Mouse (Mus musculus): ENCODE data around the gene Gsg1l2. TPM values are rescaled to one million over a fixed set of nuclear protein-coding genes. Genes with fewer than 3 reads are reported as not detected.

The Gsg1l2 gene
- total and polyA plus RNA-seq, 3 experiments = not detected

DNA sequence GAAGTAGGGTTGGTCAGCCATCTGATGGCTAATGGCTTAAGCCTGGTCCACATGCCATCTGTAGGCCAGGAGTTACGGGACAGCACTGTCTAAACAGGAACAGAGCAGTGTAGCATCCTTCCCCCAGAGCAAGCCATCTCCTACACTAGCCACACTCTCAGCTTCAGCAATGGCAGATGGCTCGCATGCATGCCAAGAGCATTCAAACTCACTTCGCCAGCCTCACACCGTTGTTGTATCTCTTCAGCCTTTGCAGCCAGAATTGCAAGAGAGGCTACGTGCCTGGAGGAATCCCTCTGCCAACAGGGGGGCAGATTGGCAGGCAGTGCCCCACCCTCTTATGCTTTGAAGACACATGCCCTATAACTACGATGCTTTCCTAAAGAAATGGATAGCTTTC is 47.2 kb downstream of the Gsg1l2 start:
- peaks cover 21% of the 10 kb centered on the region for H3K27me3 ChIP-seq (replicated peaks)
- TF ChIP-seq RAD21 (IDR thresholded peaks at IDR 0.05; ENCODE audit: low read depth, low read length) (no peak), PAX5 (IDR thresholded peaks at IDR 0.05; ENCODE audit: low read length) (no peak), ZMIZ1 (IDR thresholded peaks at IDR 0.05; ENCODE audit: low read depth, low read length) (no peak), USF1 (IDR thresholded peaks at IDR 0.05; ENCODE audit: low read depth, low read length) (no peak), ELF1 (IDR thresholded peaks at IDR 0.05; ENCODE audit: low read depth, low read length) (no peak), MXI1 (IDR thresholded peaks at IDR 0.05; ENCODE audit: low read depth, low read length) (no peak), JUND (conservative IDR thresholded peaks at IDR 0.05; ENCODE audit: low read depth, low read length) (no peak), POLR2A (IDR thresholded peaks at IDR 0.05; ENCODE audit: low read depth, low read length) (no peak), ZNF384 (IDR thresholded peaks at IDR 0.05; ENCODE audit: low read depth, low read length) (no peak), MAFK (IDR thresholded peaks at IDR 0.05; ENCODE audit: insufficient replicate concordance, low read length) (no peak), CHD2 (IDR thresholded peaks at IDR 0.05; ENCODE audit: low read length) (no peak), ZKSCAN1 (IDR thresholded peaks at IDR 0.05; ENCODE audit: borderline replicate concordance, low read depth, low read length) (no peak), ETS1 (conservative IDR thresholded peaks at IDR 0.05; ENCODE audit: low read depth, low read length) (no peak), NRF1 (IDR thresholded peaks at IDR 0.05; ENCODE audit: low read depth, low read length) (no peak), KAT2A (IDR thresholded peaks at IDR 0.05; ENCODE audit: insufficient replicate concordance, low read length) (no peak), MYC (IDR thresholded peaks at IDR 0.05; ENCODE audit: low read depth, low read length) (no peak), IRF4 (IDR thresholded peaks at IDR 0.05; ENCODE audit: low read depth, low read length) (no peak)
- H3K4me3 ChIP-seq (replicated peaks in 1 of 3; ENCODE audit: low read depth in 2 of 3, low read length in 2 of 3, poor library complexity in 1 of 3) = no peak overlapping the region
- no peaks in the 10 kb centered on the region for H3K79me2 ChIP-seq (replicated peaks; ENCODE audit: control insufficient read depth, extremely low read depth, insufficient read depth, poor library complexity, severe bottlenecking)
- no peaks in the 10 kb centered on the region for H3K36me3 ChIP-seq (replicated peaks in 1 of 2; ENCODE audit: control insufficient read depth in 1 of 2, insufficient read depth in 1 of 2, low read length in 1 of 2)
- no peaks in the 10 kb centered on the region for H3K9me3 ChIP-seq (replicated peaks; ENCODE audit: low read length)
- no peak for DNase-seq (ENCODE audit: extremely low read depth)
- in situ Hi-C loops (cut with MboI; ENCODE audit: low pct_ligation_motif_present, low pct_unique_long_range_greater_than_20kb, low sequenced_read_pairs) (no loop called here), dilution Hi-C loops (cut with MboI; ENCODE audit: extremely low pct_ligation_motif_present, extremely low pct_unique_long_range_greater_than_20kb, low sequenced_read_pairs) (no loop called here)
- H3K27ac ChIP-seq (ENCODE audit: insufficient read depth, low read depth) = no peak overlapping the region
- H3K4me2 ChIP-seq (ENCODE audit: insufficient read depth, low read depth, poor library complexity, severe bottlenecking) = no peak overlapping the region
- H3K4me1 ChIP-seq (ENCODE audit: control insufficient read depth in 1 of 2, insufficient read depth in 2 of 2) = peaks cover 3 to 5% of the 10 kb centered on the region in 2 experiments; a peak in 2 of 4 replicates
- H3K9ac ChIP-seq (ENCODE audit: insufficient read depth, low read depth) = no peak overlapping the region

DNA sequence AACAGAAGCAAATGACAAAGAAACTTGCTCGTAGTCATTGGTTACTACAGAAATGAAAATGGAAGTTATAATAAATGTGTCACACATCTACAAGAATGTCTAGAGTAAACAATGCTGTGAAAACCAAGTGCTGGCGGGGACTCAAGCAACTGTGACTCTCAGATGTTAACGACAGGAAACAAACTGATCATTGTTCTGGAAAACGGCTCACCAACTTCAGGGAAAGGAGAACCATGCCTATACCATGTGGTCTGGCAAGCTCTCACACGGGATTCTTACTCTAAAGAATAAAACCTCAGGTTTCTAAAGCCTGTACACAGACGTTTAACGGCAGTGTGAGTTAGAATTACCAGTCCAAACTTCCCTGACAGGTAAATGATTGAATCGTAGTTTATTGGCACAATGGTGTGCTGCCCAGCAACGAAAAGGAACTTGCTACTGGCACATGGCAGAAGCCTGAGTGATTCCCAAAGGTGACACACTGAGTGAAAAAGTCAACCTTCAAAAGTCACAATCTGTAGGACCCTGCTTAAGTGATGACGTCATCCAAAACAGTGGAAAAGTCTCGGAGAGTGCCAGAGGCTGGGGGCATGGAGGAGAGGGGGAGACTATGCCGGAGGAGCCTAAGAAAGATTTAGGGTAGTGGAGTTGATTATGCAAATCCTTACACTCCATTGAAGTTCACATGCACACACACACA is 54.1 kb downstream of the Gsg1l2 start:
- no peak overlapping the region for H3K4me2 ChIP-seq (ENCODE audit: insufficient read depth, low read depth, poor library complexity, severe bottlenecking)
- H3K9ac ChIP-seq (ENCODE audit: insufficient read depth, low read depth) = no peak overlapping the region
- no peaks in the 10 kb centered on the region for H3K36me3 ChIP-seq (replicated peaks in 1 of 2; ENCODE audit: control insufficient read depth in 1 of 2, insufficient read depth in 1 of 2, low read length in 1 of 2)
- no peak overlapping the region for H3K27ac ChIP-seq (ENCODE audit: insufficient read depth, low read depth)
- no peak for DNase-seq (ENCODE audit: extremely low read depth)
- peaks cover 0 to 4% of the 10 kb centered on the region in 2 experiments; a peak in 1 of 4 replicates for H3K4me1 ChIP-seq (ENCODE audit: control insufficient read depth in 1 of 2, insufficient read depth in 2 of 2)
- H3K9me3 ChIP-seq (replicated peaks; ENCODE audit: low read length) = no peaks in the 10 kb centered on the region
- in situ Hi-C loops (cut with MboI; ENCODE audit: low pct_ligation_motif_present, low pct_unique_long_range_greater_than_20kb, low sequenced_read_pairs) = no loop called here
- no peaks in the 10 kb centered on the region for H3K79me2 ChIP-seq (replicated peaks; ENCODE audit: control insufficient read depth, extremely low read depth, insufficient read depth, poor library complexity, severe bottlenecking)
- no peak overlapping the region for H3K4me3 ChIP-seq (replicated peaks in 1 of 3; ENCODE audit: low read depth in 2 of 3, low read length in 2 of 3, poor library complexity in 1 of 3)
- H3K27me3 ChIP-seq (replicated peaks) = peaks cover 6% of the 10 kb centered on the region
- TF ChIP-seq RCOR1 (conservative IDR thresholded peaks at IDR 0.05; ENCODE audit: low read depth, low read length) = no peak
- TF ChIP-seq NELFE (IDR thresholded peaks at IDR 0.05; ENCODE audit: low read depth, low read length) = no peak
- TF ChIP-seq SMC3 (IDR thresholded peaks at IDR 0.05; ENCODE audit: low read depth, low read length) = no peak
- TF ChIP-seq MAZ (IDR thresholded peaks at IDR 0.05; ENCODE audit: low read depth, low read length) = no peak
- TF ChIP-seq NRF1 (IDR thresholded peaks at IDR 0.05; ENCODE audit: low read depth, low read length) = no peak
- TF ChIP-seq MAFK (IDR thresholded peaks at IDR 0.05; ENCODE audit: insufficient replicate concordance, low read length) = no peak
- no peak for TF ChIP-seq CTCF (conservative IDR thresholded peaks at IDR 0.05 in 1 of 2, IDR thresholded peaks at IDR 0.05 in 1 of 2; ENCODE audit: low read depth in 2 of 2, low read length in 2 of 2)
- no peak for TF ChIP-seq USF2 (conservative IDR thresholded peaks at IDR 0.05; ENCODE audit: low read depth, low read length)
- no peak for TF ChIP-seq GABPA (IDR thresholded peaks at IDR 0.05; ENCODE audit: insufficient replicate concordance, low read depth, low read length)
- dilution Hi-C loops (cut with MboI; ENCODE audit: extremely low pct_ligation_motif_present, extremely low pct_unique_long_range_greater_than_20kb, low sequenced_read_pairs) = no loop called here
